Mouse (Mus musculus): ENCODE results near the gene Polr1c. TPM values are rescaled to one million over a fixed set of nuclear protein-coding genes. Genes with fewer than 3 reads are reported as not detected.

Polr1c gene
- total and polyA plus RNA-seq, 2 experiments from 2014 or later = 51.1 to 57.6 TPM

DNA sequence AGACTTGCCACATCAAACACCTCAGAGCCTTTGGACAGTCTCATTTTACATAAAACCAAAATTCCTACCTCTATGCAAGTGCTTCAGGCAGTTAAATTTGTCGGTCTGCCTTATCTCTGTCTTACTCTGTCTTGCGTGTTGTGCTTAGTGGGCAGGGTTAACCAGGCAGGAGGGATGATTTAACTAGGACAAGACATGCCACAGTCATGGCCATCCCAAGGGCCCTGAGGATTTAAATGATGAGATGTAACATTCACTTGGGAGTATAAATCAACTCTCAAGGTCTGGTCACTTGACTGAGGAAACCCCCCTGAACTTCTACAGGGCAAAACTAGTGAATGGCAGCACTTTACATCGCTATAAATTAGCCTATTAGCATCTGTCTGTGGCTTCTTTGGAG lies 26.3 kb downstream of the Polr1c start:
- H3K4me2 ChIP-seq (ENCODE audit: low read depth) = no peak overlapping the region
- H3K4me1 ChIP-seq (ENCODE audit: insufficient read depth) = no peaks in the 10 kb centered on the region
- ATAC-seq = no peak
- 94% methylated on average over 3 of the region's 3 CpGs for WGBS
- no peak overlapping the region for H3K4me3 ChIP-seq (ENCODE audit: low read depth, low read length)
- no peaks in the 10 kb centered on the region for H3K9me3 ChIP-seq (ENCODE audit: low read length)
- no peak for DNase-seq
- peaks cover 86% of the 10 kb centered on the region for H3K36me3 ChIP-seq (ENCODE audit: insufficient read depth)
- TF ChIP-seq CTCF (IDR thresholded peaks at IDR 0.05; ENCODE audit: low read depth) = no peak
- H3K27ac ChIP-seq (ENCODE audit: low read depth, low read length) = no peak overlapping the region
- no peak overlapping the region for H3K9ac ChIP-seq
- no peaks in the 10 kb centered on the region for H3K27me3 ChIP-seq (ENCODE audit: insufficient read depth, low read length)

DNA sequence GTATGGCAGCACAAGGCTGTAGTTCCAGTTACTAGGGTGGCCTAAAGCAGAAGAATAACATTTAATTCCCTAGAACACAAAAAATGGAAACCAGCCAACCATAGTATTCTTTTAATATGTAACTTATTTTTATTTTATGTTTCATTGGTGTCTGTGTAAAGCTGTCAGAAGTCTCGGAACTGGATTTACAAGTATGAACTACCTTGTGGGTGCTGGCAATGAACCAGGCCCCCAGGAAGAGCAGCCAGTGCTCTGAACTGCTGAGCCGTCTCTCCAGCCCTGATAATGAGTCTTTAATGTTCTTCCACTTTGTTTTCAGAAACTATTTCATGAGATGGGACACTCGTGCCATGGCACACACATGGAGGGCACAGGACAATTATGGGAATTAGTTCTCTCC lies 37.3 kb downstream of the Polr1c start:
- TF ChIP-seq CTCF (IDR thresholded peaks at IDR 0.05; ENCODE audit: low read depth) = no peak
- Histone ChIP-seq H3K36me3 (ENCODE audit: insufficient read depth) (peaks cover 85% of the 10 kb centered on the region), H3K9me3 (ENCODE audit: low read length) (no peaks in the 10 kb centered on the region), H3K4me1 (ENCODE audit: insufficient read depth) (no peaks in the 10 kb centered on the region), H3K27me3 (ENCODE audit: insufficient read depth, low read length) (no peaks in the 10 kb centered on the region), H3K9ac (no peak overlapping the region), H3K4me2 (ENCODE audit: low read depth) (no peak overlapping the region), H3K27ac (ENCODE audit: low read depth, low read length) (no peak overlapping the region), H3K4me3 (ENCODE audit: low read depth, low read length) (no peak overlapping the region)
- ATAC-seq (no peak), DNase-seq (no peak)
- WGBS = 86% methylated on average over 3 of the region's 3 CpGs

GRCm38 (mm10) chr17:46206676-46207075 lies 41.2 kb downstream of the Polr1c start:
- peaks cover 49% of the 10 kb centered on the region for H3K36me3 ChIP-seq (ENCODE audit: insufficient read depth)
- no peak for TF ChIP-seq CTCF (IDR thresholded peaks at IDR 0.05; ENCODE audit: low read depth)

DNA sequence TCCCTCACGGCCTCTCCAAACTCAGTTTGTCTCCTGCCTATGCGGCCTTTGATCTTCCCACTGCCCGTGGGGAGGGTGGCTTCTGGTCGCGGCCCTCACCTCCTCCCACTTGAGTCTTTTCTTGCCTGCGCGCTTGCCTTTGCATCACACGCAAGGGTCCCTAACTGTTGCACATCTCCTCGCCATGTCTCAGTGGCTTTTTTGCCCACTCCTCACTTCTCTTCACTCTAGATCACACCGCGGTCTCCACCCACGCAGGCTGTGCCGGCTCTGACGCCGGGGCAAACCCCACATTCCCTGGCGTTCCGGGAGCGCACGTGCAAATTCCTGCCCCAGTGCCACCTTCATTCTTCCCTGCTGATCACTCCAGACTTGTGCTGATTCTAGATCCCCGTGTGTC lies 44.8 kb downstream of the Polr1c start:
- Histone ChIP-seq H3K4me1 (ENCODE audit: insufficient read depth) (peaks cover 20% of the 10 kb centered on the region), H3K9ac (peak overlapping the region; percentile 75), H3K4me3 (ENCODE audit: low read depth, low read length) (peak overlapping the region; percentile 99), H3K27ac (ENCODE audit: low read depth, low read length) (peak overlapping the region; percentile 79), H3K4me2 (ENCODE audit: low read depth) (peak overlapping the region; percentile 88), H3K27me3 (ENCODE audit: insufficient read depth, low read length) (no peaks in the 10 kb centered on the region), H3K36me3 (ENCODE audit: insufficient read depth) (peaks cover 24% of the 10 kb centered on the region), H3K9me3 (ENCODE audit: low read length) (no peaks in the 10 kb centered on the region)
- WGBS = under 1% methylated on average over 20 of the region's 20 CpGs
- ATAC-seq (peak; percentile 51), DNase-seq (no peak)
- no peak for TF ChIP-seq CTCF (IDR thresholded peaks at IDR 0.05; ENCODE audit: low read depth)

More at GRCm38 (mm10) chr17:46206676-46207075, 41.2 kb downstream of the Polr1c start:
- no peak overlapping the region for H3K27ac ChIP-seq (ENCODE audit: low read depth, low read length)
- H3K4me1 ChIP-seq (ENCODE audit: insufficient read depth) = peaks cover 12% of the 10 kb centered on the region
- DNase-seq (no peak), ATAC-seq (no peak)
- no peaks in the 10 kb centered on the region for H3K9me3 ChIP-seq (ENCODE audit: low read length)
- H3K9ac ChIP-seq = no peak overlapping the region
- H3K4me2 ChIP-seq (ENCODE audit: low read depth) = no peak overlapping the region
- no peak overlapping the region for H3K4me3 ChIP-seq (ENCODE audit: low read depth, low read length)
- no peaks in the 10 kb centered on the region for H3K27me3 ChIP-seq (ENCODE audit: insufficient read depth, low read length)

- Histone ChIP-seq H3K9me3 (ENCODE audit: low read length) (no peaks in the 10 kb centered on the region), H3K9ac (peak within 1 kb of the TSS; percentile 75), H3K4me2 (ENCODE audit: low read depth) (peak within 1 kb of the TSS; percentile 88), H3K4me3 (ENCODE audit: low read depth, low read length) (peak within 1 kb of the TSS; percentile 99), H3K36me3 (ENCODE audit: insufficient read depth) (peaks cover 20% of the 10 kb centered on the region), H3K27ac (ENCODE audit: low read depth, low read length) (peak within 1 kb of the TSS; percentile 79), H3K27me3 (ENCODE audit: insufficient read depth, low read length) (no peaks in the 10 kb centered on the region), H3K4me1 (ENCODE audit: insufficient read depth) (peaks cover 20% of the 10 kb centered on the region)
- DNase-seq (peak; percentile 99), ATAC-seq (peak; percentile 96)
- WGBS = 1% methylated on average over 66 of the region's 66 CpGs
- TF ChIP-seq CTCF (IDR thresholded peaks at IDR 0.05; ENCODE audit: low read depth) = no peak; the same call in 1 of the 2 replicates
Measured at GRCm38 (mm10) chr17:46202421-46203071, 45.3 kb downstream of the Polr1c start, which contains the start of the genes Polh and Xpo5. TSS of gene Polh (minus strand) at chr17:46202645. TSS of gene Xpo5 (plus strand) at chr17:46202782.

DNA sequence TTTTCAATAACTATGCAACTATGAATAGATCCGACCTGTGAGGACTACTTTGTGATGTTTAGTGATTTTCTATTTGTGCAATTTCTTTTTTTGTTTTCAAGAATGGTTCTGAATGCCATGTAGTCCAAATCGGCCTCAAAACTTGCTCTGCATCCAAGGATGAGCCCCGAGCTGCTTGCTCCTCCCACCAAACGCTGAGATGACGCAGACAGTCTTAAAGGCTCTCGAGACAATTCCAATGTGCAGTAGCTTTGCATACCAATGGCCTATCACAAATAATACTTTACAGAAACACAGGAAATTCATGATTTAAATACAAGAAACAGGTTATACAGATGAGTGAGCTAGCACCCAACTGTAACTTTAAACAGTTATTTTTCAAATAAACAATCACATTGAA lies 46.7 kb downstream of the Polr1c start:
- Histone ChIP-seq H3K4me1 (ENCODE audit: insufficient read depth) (peaks cover 20% of the 10 kb centered on the region), H3K4me3 (ENCODE audit: low read depth, low read length) (peak overlapping the region; percentile 99; the same call in 1 of the 2 replicates), H3K36me3 (ENCODE audit: insufficient read depth) (peaks cover 16% of the 10 kb centered on the region), H3K9ac (no peak overlapping the region), H3K27ac (ENCODE audit: low read depth, low read length) (no peak overlapping the region), H3K4me2 (ENCODE audit: low read depth) (peak overlapping the region; percentile 88; the same call in 1 of the 2 replicates), H3K9me3 (ENCODE audit: low read length) (no peaks in the 10 kb centered on the region), H3K27me3 (ENCODE audit: insufficient read depth, low read length) (no peaks in the 10 kb centered on the region)
- no peak for TF ChIP-seq CTCF (IDR thresholded peaks at IDR 0.05; ENCODE audit: low read depth)
- no peak for DNase-seq
- 47% methylated on average over 6 of the region's 6 CpGs for WGBS
- ATAC-seq = no peak

MicroRNAs within 50 kb of the gene (microRNA counts, 519-probe panel; counts per million panel counts)
- microRNA mmu-miR-693-3p = not detected
- microRNA mmu-miR-693-5p = not detected

Small RNAs within 50 kb of the gene (microRNA-seq; reads per million reads assigned to microRNA genes)
- 0 to 0.12 reads per million in 2 experiments for gene Mir693

Other genes starting within 250 kb of the Polr1c start
- 70.7 and 96.5 TPM in 2 replicates for gene Vegfa, start 215.7 kb downstream of the Polr1c start, total RNA-seq (2014; rRNA removed)
- 2.0 and 2.3 TPM in 2 replicates for gene Vegfa, start 215.7 kb downstream of the Polr1c start, polyA plus RNA-seq (2015; fragmentation: Nextera tagmentation; extraction: Ambion mirVana)
- gene Mrps18a, start 137.1 kb downstream of the Polr1c start, total RNA-seq (2014; rRNA removed) = 72.9 and 79.4 TPM in 2 replicates
- gene Mrps18a, start 137.1 kb downstream of the Polr1c start, polyA plus RNA-seq (2015; fragmentation: Nextera tagmentation; extraction: Ambion mirVana) = 171 and 176 TPM in 2 replicates
- 63.7 and 94.6 TPM in 2 replicates for gene Rsph9, start 103.8 kb downstream of the Polr1c start, total RNA-seq (2014; rRNA removed)
- 87.0 and 101 TPM in 2 replicates for gene Rsph9, start 103.8 kb downstream of the Polr1c start, polyA plus RNA-seq (2015; fragmentation: Nextera tagmentation; extraction: Ambion mirVana)
- gene Mad2l1bp, start 94.5 kb downstream of the Polr1c start, total RNA-seq (2014; rRNA removed) = 11.6 and 14.1 TPM in 2 replicates
- 21.7 and 24.6 TPM in 2 replicates for gene Mad2l1bp, start 94.5 kb downstream of the Polr1c start, polyA plus RNA-seq (2015; fragmentation: Nextera tagmentation; extraction: Ambion mirVana)
- gene Gtpbp2, start 87.0 kb downstream of the Polr1c start, total RNA-seq (2014; rRNA removed) = 79.0 and 91.8 TPM in 2 replicates
- 14.8 and 19.8 TPM in 2 replicates for gene Gtpbp2, start 87.0 kb downstream of the Polr1c start, polyA plus RNA-seq (2015; fragmentation: Nextera tagmentation; extraction: Ambion mirVana)
- gene Polh, start 45.4 kb downstream of the Polr1c start, total RNA-seq (2014; rRNA removed) = 9.6 and 11.7 TPM in 2 replicates
- gene Polh, start 45.4 kb downstream of the Polr1c start, polyA plus RNA-seq (2015; fragmentation: Nextera tagmentation; extraction: Ambion mirVana) = 3.1 and 4.7 TPM in 2 replicates
- gene Xpo5, start 45.3 kb downstream of the Polr1c start, total RNA-seq (2014; rRNA removed) = 52.6 and 61.5 TPM in 2 replicates
- gene Xpo5, start 45.3 kb downstream of the Polr1c start, polyA plus RNA-seq (2015; fragmentation: Nextera tagmentation; extraction: Ambion mirVana) = 18.1 and 23.2 TPM in 2 replicates
- 15.8 and 16.1 TPM in 2 replicates for gene Yipf3, start within 50 bp of the Polr1c start, total RNA-seq (2014; rRNA removed)
- gene Yipf3, start within 50 bp of the Polr1c start, polyA plus RNA-seq (2015; fragmentation: Nextera tagmentation; extraction: Ambion mirVana) = 64.8 and 74.2 TPM in 2 replicates
- 51.5 and 56.6 TPM in 2 replicates for gene Lrrc73, start 5.5 kb upstream of the Polr1c start, total RNA-seq (2014; rRNA removed)
- 36.1 and 37.2 TPM in 2 replicates for gene Lrrc73, start 5.5 kb upstream of the Polr1c start, polyA plus RNA-seq (2015; fragmentation: Nextera tagmentation; extraction: Ambion mirVana)
- gene Tjap1, start 35.0 kb upstream of the Polr1c start, total RNA-seq (2014; rRNA removed) = 25.6 and 36.9 TPM in 2 replicates
- 15.8 and 17.6 TPM in 2 replicates for gene Tjap1, start 35.0 kb upstream of the Polr1c start, polyA plus RNA-seq (2015; fragmentation: Nextera tagmentation; extraction: Ambion mirVana)
- 49.9 and 61.3 TPM in 2 replicates for gene Dlk2, start 49.4 kb upstream of the Polr1c start, total RNA-seq (2014; rRNA removed)
- gene Dlk2, start 49.4 kb upstream of the Polr1c start, polyA plus RNA-seq (2015; fragmentation: Nextera tagmentation; extraction: Ambion mirVana) = 16.3 and 16.8 TPM in 2 replicates
- 6.5 and 8.3 TPM in 2 replicates for gene Abcc10, start 80.3 kb upstream of the Polr1c start, total RNA-seq (2014; rRNA removed)
- 3.7 and 5.0 TPM in 2 replicates for gene Abcc10, start 80.3 kb upstream of the Polr1c start, polyA plus RNA-seq (2015; fragmentation: Nextera tagmentation; extraction: Ambion mirVana)
- 26.1 and 28.3 TPM in 2 replicates for gene Zfp318, start 135.7 kb upstream of the Polr1c start, total RNA-seq (2014; rRNA removed)
- gene Zfp318, start 135.7 kb upstream of the Polr1c start, polyA plus RNA-seq (2015; fragmentation: Nextera tagmentation; extraction: Ambion mirVana) = 11.2 and 17.6 TPM in 2 replicates
- 0.52 and 1.1 TPM in 2 replicates for gene Crip3, start 180.9 kb upstream of the Polr1c start, total RNA-seq (2014; rRNA removed)
- 2.8 and 4.3 TPM in 2 replicates for gene Crip3, start 180.9 kb upstream of the Polr1c start, polyA plus RNA-seq (2015; fragmentation: Nextera tagmentation; extraction: Ambion mirVana)
- 0.24 TPM in 1 of 2 replicates, not detected in the other for gene Slc22a7, start 190.4 kb upstream of the Polr1c start, total RNA-seq (2014; rRNA removed)
- 0.11 and 0.13 TPM in 2 replicates for gene Slc22a7, start 190.4 kb upstream of the Polr1c start, polyA plus RNA-seq (2015; fragmentation: Nextera tagmentation; extraction: Ambion mirVana)
- 32.3 and 36.5 TPM in 2 replicates for gene Ttbk1, start 239.6 kb upstream of the Polr1c start, total RNA-seq (2014; rRNA removed)
- 4.2 and 5.6 TPM in 2 replicates for gene Ttbk1, start 239.6 kb upstream of the Polr1c start, polyA plus RNA-seq (2015; fragmentation: Nextera tagmentation; extraction: Ambion mirVana)
- 5.9 and 6.1 TPM in 2 replicates for gene Dnph1, start 248.7 kb upstream of the Polr1c start, total RNA-seq (2014; rRNA removed)
- gene Dnph1, start 248.7 kb upstream of the Polr1c start, polyA plus RNA-seq (2015; fragmentation: Nextera tagmentation; extraction: Ambion mirVana) = 14.9 and 16.1 TPM in 2 replicates